Mouse (Mus musculus): ENCODE data around the gene Opcml. TPM values are rescaled to one million over a fixed set of nuclear protein-coding genes. Genes with fewer than 3 reads are reported as not detected.

The Opcml gene
- polyA plus RNA-seq, 1 experiment: not detected

DNA sequence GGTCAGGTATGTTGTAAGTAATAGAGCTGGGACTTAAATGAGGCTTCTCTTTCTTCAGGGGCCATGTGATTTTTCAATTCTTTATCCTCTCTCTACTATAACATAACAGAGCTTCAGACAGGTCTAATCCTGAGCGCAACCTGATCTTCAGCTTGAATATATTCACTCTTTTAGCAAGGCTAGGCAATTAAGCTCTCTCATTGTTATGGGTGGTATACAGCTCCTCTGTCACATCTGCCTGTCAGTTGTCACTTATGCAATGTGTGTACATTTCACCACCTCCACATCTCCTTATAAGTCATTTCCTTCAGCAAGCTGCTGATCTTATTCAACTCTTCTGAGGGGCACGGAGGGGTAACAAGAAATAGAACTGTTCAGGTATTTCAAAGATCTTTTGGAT is 924.0 kb downstream of the Opcml start:
- TF ChIP-seq POLR2A (IDR thresholded peaks at IDR 0.05; ENCODE audit: borderline replicate concordance, low read depth, low read length) (no peak), CTCF (IDR thresholded peaks at IDR 0.05; ENCODE audit: low read depth, low read length) (no peak)
- no peak overlapping the region for H3K27ac ChIP-seq (ENCODE audit: insufficient read depth, low read depth, low read length)
- no peak overlapping the region for H3K4me3 ChIP-seq (ENCODE audit: insufficient read depth, low read length)
- H3K4me1 ChIP-seq (ENCODE audit: control insufficient read depth, insufficient read depth, low read length): no peaks in the 10 kb centered on the region

DNA sequence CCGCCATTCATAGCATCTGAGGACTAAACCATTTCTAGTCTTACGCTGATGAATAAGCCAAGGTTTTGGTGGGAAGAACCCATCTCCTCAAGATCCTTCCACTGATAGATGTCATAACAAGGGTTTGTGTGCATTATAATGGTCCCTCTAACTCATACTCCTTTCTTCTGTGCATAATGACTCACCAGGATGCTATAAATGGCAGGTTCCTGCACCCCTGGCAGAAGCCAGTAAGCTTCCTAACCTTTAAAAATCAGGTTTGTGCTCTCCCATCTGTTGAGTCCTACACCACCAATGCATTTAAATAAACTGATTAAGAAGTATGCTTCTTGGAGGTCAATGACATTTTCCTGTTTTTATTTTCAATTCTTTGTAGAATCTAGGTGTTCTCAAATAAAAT is 929.6 kb downstream of the Opcml start:
- TF ChIP-seq POLR2A (IDR thresholded peaks at IDR 0.05; ENCODE audit: borderline replicate concordance, low read depth, low read length): no peak
- no peak for TF ChIP-seq CTCF (IDR thresholded peaks at IDR 0.05; ENCODE audit: low read depth, low read length)
- H3K27ac ChIP-seq (ENCODE audit: insufficient read depth, low read depth, low read length): no peak overlapping the region
- H3K4me1 ChIP-seq (ENCODE audit: control insufficient read depth, insufficient read depth, low read length): no peaks in the 10 kb centered on the region
- H3K4me3 ChIP-seq (ENCODE audit: insufficient read depth, low read length): no peak overlapping the region

DNA sequence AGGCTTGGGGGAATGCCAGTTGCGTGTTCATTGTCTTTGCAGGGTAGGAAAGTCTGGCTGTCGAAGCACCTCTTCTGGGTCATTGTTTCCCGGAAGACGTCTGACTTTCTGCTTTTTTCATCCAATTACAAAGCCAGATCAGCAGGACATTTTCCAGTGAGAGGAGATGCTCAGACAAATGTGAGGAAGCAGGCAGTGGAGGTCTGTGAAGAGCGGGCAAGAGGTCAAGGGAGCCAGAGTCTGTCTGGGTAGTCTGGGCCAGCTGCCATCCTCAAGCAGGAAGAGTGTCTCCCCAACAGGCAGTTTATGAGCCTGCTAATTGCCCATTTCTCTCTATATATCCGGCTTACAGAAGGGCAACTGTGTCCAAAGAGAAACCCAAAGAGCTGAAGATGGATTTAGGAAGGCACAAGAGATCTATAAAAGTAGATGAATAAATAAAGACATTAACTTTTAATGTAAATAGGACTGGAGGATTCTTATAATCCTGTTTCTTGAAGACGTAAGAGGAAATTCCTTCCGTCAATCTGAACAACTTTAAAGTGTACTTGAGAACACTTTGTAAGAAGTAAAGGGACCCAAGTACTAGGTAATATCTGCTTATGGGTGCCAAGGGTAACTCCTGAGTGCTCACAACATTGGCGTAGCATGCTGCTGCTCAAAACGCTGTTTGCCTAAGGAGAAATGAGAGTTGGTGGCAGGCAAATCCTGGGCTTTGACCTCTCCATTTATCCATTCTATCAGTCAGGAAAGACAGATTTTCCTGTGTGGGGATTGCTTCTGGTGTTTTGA is 941.4 kb downstream of the Opcml start:
- Histone ChIP-seq H3K4me1 (ENCODE audit: control insufficient read depth, insufficient read depth, low read length) (no peaks in the 10 kb centered on the region), H3K4me3 (ENCODE audit: insufficient read depth, low read length) (no peak overlapping the region), H3K27ac (ENCODE audit: insufficient read depth, low read depth, low read length) (no peak overlapping the region)
- no peak for TF ChIP-seq POLR2A (IDR thresholded peaks at IDR 0.05; ENCODE audit: borderline replicate concordance, low read depth, low read length)

DNA sequence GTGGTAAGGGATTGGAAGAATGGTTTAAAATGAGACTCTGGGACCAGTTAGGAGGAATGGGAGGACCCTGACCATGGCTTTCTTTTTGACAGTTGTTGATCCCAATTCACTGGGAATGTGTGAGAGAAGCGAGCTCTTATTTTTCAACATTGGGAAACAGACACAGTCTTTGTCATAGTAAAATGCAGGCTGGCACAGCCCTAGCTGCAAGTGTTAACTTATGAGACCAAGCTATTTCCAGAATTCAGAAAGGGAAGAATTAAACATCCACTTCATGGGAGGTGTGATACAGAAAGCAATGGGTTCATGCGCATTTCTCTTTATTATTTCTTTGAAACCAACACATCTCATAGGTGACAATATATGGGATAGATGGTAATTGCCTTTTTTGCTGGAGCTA is 947.4 kb downstream of the Opcml start:
- no peak overlapping the region for H3K27ac ChIP-seq (ENCODE audit: insufficient read depth, low read depth, low read length)
- no peak overlapping the region for H3K4me3 ChIP-seq (ENCODE audit: insufficient read depth, low read length)
- H3K4me1 ChIP-seq (ENCODE audit: control insufficient read depth, insufficient read depth, low read length): no peaks in the 10 kb centered on the region
- TF ChIP-seq CTCF (IDR thresholded peaks at IDR 0.05; ENCODE audit: low read depth, low read length) (no peak), POLR2A (IDR thresholded peaks at IDR 0.05; ENCODE audit: borderline replicate concordance, low read depth, low read length) (no peak)

DNA sequence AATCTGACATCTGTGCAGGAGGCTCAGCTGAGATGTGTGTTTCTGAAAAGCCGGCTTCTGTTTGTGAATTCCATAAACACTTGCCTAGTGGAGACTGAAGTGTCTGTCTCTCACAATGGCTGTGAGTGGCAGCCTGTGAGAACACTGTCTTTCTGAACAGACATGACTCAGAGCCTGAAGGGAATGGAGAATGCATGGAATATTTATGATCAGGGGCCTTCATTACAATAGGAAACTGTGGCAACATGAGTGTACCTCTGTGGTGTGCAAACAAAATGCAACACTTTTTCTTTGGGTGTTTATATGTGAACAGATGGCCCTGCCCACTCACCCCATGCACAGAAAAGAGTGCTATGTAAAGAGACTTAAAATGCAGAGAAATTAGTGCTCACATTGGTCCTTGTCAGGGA is 947.9 kb downstream of the Opcml start:
- Histone ChIP-seq H3K27ac (ENCODE audit: insufficient read depth, low read depth, low read length) (no peak overlapping the region), H3K4me1 (ENCODE audit: control insufficient read depth, insufficient read depth, low read length) (no peaks in the 10 kb centered on the region), H3K4me3 (ENCODE audit: insufficient read depth, low read length) (no peak overlapping the region)
- no peak for TF ChIP-seq POLR2A (IDR thresholded peaks at IDR 0.05; ENCODE audit: borderline replicate concordance, low read depth, low read length)
- TF ChIP-seq CTCF (IDR thresholded peaks at IDR 0.05; ENCODE audit: low read depth, low read length): no peak

DNA sequence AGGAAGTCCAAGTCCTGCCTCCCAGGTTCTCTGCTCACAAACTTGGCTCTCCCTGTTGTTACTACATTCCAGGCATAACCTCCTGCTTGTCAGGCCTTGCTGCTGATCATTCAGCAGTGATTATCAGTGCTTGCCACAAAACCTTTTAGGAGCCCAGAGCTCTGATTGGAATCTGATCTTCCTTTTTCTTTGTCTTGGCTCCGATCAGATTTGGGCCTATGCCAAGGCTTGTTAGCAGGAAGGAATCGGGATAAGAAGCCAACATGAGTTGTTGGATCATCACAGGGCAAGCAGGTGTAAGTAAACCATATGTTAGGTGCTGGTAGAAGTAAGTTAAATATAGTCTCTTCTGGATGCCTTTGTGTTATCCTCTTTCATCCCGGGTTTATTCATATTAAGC is 954.2 kb downstream of the Opcml start:
- TF ChIP-seq POLR2A (IDR thresholded peaks at IDR 0.05; ENCODE audit: borderline replicate concordance, low read depth, low read length) (no peak), CTCF (IDR thresholded peaks at IDR 0.05; ENCODE audit: low read depth, low read length) (no peak)
- Histone ChIP-seq H3K4me3 (ENCODE audit: insufficient read depth, low read length) (no peak overlapping the region), H3K4me1 (ENCODE audit: control insufficient read depth, insufficient read depth, low read length) (no peaks in the 10 kb centered on the region), H3K27ac (ENCODE audit: insufficient read depth, low read depth, low read length) (no peak overlapping the region)

DNA sequence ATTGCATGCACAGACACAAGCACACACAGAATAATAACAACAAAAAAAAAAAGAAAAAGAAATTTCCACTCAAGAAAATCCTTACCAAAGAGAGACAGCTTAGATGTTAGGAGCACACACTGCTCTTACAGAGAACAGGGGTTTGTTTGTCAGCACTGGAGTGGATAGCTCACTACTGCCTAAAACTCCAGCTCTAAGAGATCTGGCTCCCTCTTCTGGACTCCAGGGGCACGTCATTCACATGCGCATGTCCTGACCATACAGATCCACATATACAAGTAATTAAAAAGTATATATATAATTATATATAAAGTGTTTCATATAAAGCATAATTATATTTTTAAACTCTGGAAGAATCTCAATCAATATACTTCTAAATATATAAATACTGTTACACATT is 958.3 kb downstream of the Opcml start:
- no peak overlapping the region for H3K4me3 ChIP-seq (ENCODE audit: insufficient read depth, low read length)
- no peak overlapping the region for H3K27ac ChIP-seq (ENCODE audit: insufficient read depth, low read depth, low read length)
- no peak for TF ChIP-seq POLR2A (IDR thresholded peaks at IDR 0.05; ENCODE audit: borderline replicate concordance, low read depth, low read length)
- TF ChIP-seq CTCF (IDR thresholded peaks at IDR 0.05; ENCODE audit: low read depth, low read length): no peak
- no peaks in the 10 kb centered on the region for H3K4me1 ChIP-seq (ENCODE audit: control insufficient read depth, insufficient read depth, low read length)

DNA sequence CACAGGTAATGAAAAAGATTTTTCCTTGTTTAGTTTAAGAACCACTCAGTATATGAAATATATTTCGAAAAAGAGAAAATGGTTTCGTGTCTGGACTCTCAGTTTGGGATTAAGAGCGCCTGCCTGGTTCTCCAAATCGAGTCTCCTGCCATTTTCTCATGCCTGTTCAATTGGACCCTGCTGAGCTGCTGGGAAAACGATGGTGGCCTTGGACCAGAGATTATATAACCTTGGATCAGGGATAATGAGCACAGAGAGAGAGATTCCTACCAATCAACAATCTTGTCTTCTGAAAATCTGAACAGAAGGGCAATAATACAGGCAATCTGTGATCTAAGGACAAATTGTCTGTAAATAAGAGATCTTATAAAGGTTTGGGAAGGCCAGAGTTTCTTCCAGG is 962.3 kb downstream of the Opcml start:
- TF ChIP-seq CTCF (IDR thresholded peaks at IDR 0.05; ENCODE audit: low read depth, low read length) (no peak), POLR2A (IDR thresholded peaks at IDR 0.05; ENCODE audit: borderline replicate concordance, low read depth, low read length) (no peak)
- no peaks in the 10 kb centered on the region for H3K4me1 ChIP-seq (ENCODE audit: control insufficient read depth, insufficient read depth, low read length)
- no peak overlapping the region for H3K4me3 ChIP-seq (ENCODE audit: insufficient read depth, low read length)
- no peak overlapping the region for H3K27ac ChIP-seq (ENCODE audit: insufficient read depth, low read depth, low read length)

DNA sequence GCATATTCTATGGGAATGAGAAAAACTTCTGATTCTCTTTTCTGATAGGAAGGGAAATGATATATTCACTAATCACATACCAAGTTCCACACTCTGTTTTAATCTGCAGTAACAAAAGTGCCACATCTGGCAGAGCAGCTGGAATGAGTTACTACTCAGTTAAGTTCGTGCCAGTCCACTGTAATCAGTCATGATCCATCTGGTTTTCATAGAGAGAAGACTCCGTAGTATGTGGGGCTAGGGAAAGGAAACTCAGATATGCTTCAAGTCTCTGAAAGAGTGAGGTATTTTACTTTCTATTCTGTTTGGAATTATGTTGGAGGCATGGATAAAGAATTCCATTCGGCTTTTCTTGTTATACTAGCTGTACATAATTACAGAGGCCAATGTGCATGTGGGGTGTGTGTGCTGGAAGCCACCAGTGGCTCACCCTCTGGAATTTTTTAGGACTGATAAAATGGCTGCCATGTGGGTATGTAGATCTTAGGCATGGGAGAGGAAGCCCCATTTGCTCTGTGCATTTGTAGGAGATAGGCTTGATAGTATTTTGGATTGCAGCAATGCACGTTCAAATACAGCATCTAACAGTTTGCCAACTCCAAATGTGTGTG is 966.4 kb downstream of the Opcml start:
- TF ChIP-seq CTCF (IDR thresholded peaks at IDR 0.05; ENCODE audit: low read depth, low read length) (no peak), POLR2A (IDR thresholded peaks at IDR 0.05; ENCODE audit: borderline replicate concordance, low read depth, low read length) (no peak)
- Histone ChIP-seq H3K4me1 (ENCODE audit: control insufficient read depth, insufficient read depth, low read length) (no peaks in the 10 kb centered on the region), H3K4me3 (ENCODE audit: insufficient read depth, low read length) (no peak overlapping the region), H3K27ac (ENCODE audit: insufficient read depth, low read depth, low read length) (no peak overlapping the region)

DNA sequence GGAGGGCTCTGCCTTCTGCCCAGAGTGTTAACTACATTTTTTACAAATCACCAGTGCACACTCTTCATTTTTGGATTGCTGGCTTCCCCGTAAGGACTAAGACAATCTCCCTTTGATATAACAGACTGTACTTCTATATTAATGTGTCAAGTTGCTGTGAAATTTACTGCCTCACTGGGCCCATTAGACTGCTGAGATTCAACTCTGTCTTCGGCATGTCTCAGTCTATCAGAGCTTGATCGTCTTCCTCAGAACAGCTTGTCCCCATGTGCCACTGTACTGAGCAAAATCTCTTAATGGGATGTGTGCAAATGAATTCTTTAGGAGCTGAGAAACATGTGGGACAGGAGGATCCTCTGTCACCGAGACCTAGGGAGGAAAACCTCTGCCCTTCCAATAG is 970.9 kb downstream of the Opcml start:
- H3K4me1 ChIP-seq (ENCODE audit: control insufficient read depth, insufficient read depth, low read length): no peaks in the 10 kb centered on the region
- TF ChIP-seq POLR2A (IDR thresholded peaks at IDR 0.05; ENCODE audit: borderline replicate concordance, low read depth, low read length): no peak
- TF ChIP-seq CTCF (IDR thresholded peaks at IDR 0.05; ENCODE audit: low read depth, low read length): no peak
- H3K27ac ChIP-seq (ENCODE audit: insufficient read depth, low read depth, low read length): no peak overlapping the region
- H3K4me3 ChIP-seq (ENCODE audit: insufficient read depth, low read length): no peak overlapping the region

Measured in bone marrow macrophage, adult 2 months (primary cell).